Mouse (Mus musculus) MEL (cell line): ENCODE data around the gene Slc16a13. TPM values are rescaled to one million over a fixed set of nuclear protein-coding genes. Genes with fewer than 3 reads are reported as not detected.

Experiments used
- DNase-seq: peaks from one replicate; pipeline ENCODE4 v3.0.0; 2011; ENCODE audit warnings: low read depth, low spot score
- H3K27ac ChIP-seq: 2 replicates; pipeline ENCODE4 v1.5.1; 2012; ENCODE audit warnings: low read depth, mild to moderate bottlenecking, control low read depth, low read length, moderate library complexity; ENCODE audit not compliant: control insufficient read depth
- H3K27me3 ChIP-seq, 2 experiments: fragments of 150-350 bp in 1 of 2; sonication (generic) in 1 of 2; 2 replicates each; pipeline ENCODE4 v1.6.1; 2012; ENCODE audit warnings: low read length in 2 of 2, mild to moderate bottlenecking in 2 of 2, improper control_type of control experiment in 1 of 2, moderate library complexity in 1 of 2; ENCODE audit not compliant: insufficient read depth in 2 of 2, control insufficient read depth in 1 of 2
- H3K36me3 ChIP-seq, 2 experiments: 2 replicates each; pipeline ENCODE4 v1.6.1; 2012 to 2014; ENCODE audit warnings: low read length in 2 of 2, improper control_type of control experiment in 1 of 2, inconsistent platforms in 1 of 2, mild to moderate bottlenecking in 1 of 2; ENCODE audit not compliant: insufficient read depth in 2 of 2, control insufficient read depth in 1 of 2
- H3K4me1 ChIP-seq, 2 experiments: fragments of 150-350 bp in 1 of 2; sonication (generic) in 1 of 2; 2 replicates each; pipeline ENCODE4 v1.6.1; 2012; ENCODE audit warnings: low read length in 2 of 2, improper control_type of control experiment in 1 of 2, mild to moderate bottlenecking in 1 of 2; ENCODE audit not compliant: insufficient read depth in 2 of 2, control insufficient read depth in 1 of 2
- H3K4me3 ChIP-seq, 2 experiments: fragments of 150-350 bp in 1 of 2; sonication (generic) in 1 of 2; 2 replicates each; pipeline ENCODE4 v1.5.1; 2012; ENCODE audit warnings: low read depth in 2 of 2, low read length in 2 of 2, mild to moderate bottlenecking in 2 of 2, moderate library complexity in 2 of 2, control low read depth in 1 of 2, improper control_type of control experiment in 1 of 2; ENCODE audit not compliant: control insufficient read depth in 1 of 2, insufficient read depth in 1 of 2
- H3K79me2 ChIP-seq: 2 replicates; pipeline ENCODE4 v1.6.1; 2012; ENCODE audit warnings: mild to moderate bottlenecking, low read length, moderate library complexity; ENCODE audit not compliant: control insufficient read depth, poor library complexity, insufficient read depth
- H3K9ac ChIP-seq: 2 replicates; pipeline ENCODE4 v1.6.1; 2012; ENCODE audit warnings: low read depth, mild to moderate bottlenecking, control low read depth, low read length, moderate library complexity; ENCODE audit not compliant: control insufficient read depth, poor library complexity, severe bottlenecking
- H3K9me3 ChIP-seq: fragments of 150-350 bp; sonication (generic); replicated peaks from 2 replicates; pipeline ENCODE4 v1.6.1; 2012; ENCODE audit warnings: mild to moderate bottlenecking, low read length, improper control_type of control experiment, moderate library complexity; ENCODE audit not compliant: insufficient read depth
- CHD1 ChIP-seq: IDR thresholded peaks from 2 replicates; pipeline ENCODE4 v1.6.1; 2012; ENCODE audit warnings: low read depth, mild to moderate bottlenecking, inconsistent platforms, low read length, improper control_type of control experiment
- CTCF ChIP-seq, 3 experiments: IDR thresholded peaks in 2 of 3; conservative IDR thresholded peaks in 1 of 3; 2 replicates each; pipeline ENCODE4 v1.5.1; 2011 to 2012; ENCODE audit warnings: low read length in 3 of 3, low read depth in 2 of 3, mild to moderate bottlenecking in 2 of 3, improper control_type of control experiment in 1 of 3, inconsistent platforms in 1 of 3, mixed read lengths in 1 of 3, moderate library complexity in 1 of 3; ENCODE audit not compliant: control insufficient read depth in 1 of 3, insufficient read depth in 1 of 3, poor library complexity in 1 of 3, severe bottlenecking in 1 of 3
- ELF1 ChIP-seq: IDR thresholded peaks from 2 replicates; pipeline ENCODE4 v1.6.1; 2014; ENCODE audit warnings: low read depth, mild to moderate bottlenecking, inconsistent platforms, low read length, improper control_type of control experiment, moderate library complexity
- GATA1 ChIP-seq: IDR thresholded peaks from 2 replicates; pipeline ENCODE4 v1.6.1; 2011; ENCODE audit warnings: low read depth, low read length, improper control_type of control experiment
- MAZ ChIP-seq: IDR thresholded peaks from 2 replicates; pipeline ENCODE4 v1.6.1; 2012; ENCODE audit warnings: low read depth, mild to moderate bottlenecking, inconsistent platforms, low read length, improper control_type of control experiment
- POLR2AphosphoS5 ChIP-seq: IDR thresholded peaks from 2 replicates; pipeline ENCODE4 v1.6.1; 2012; ENCODE audit warnings: low read depth, borderline replicate concordance, mild to moderate bottlenecking, inconsistent platforms, low read length, moderate library complexity, mixed read lengths
- RCOR1 ChIP-seq: IDR thresholded peaks from 2 replicates; pipeline ENCODE4 v1.6.1; 2012; ENCODE audit warnings: low read depth, mild to moderate bottlenecking, inconsistent platforms, low read length, improper control_type of control experiment
- SIN3A ChIP-seq: IDR thresholded peaks from 2 replicates; pipeline ENCODE4 v1.6.1; 2012; ENCODE audit warnings: low read length, improper control_type of control experiment, inconsistent platforms
- TAL1 ChIP-seq: IDR thresholded peaks from 2 replicates; pipeline ENCODE4 v1.6.1; 2012; ENCODE audit warnings: mild to moderate bottlenecking, inconsistent platforms, low read length, moderate library complexity, mixed read lengths
- ZKSCAN1 ChIP-seq: IDR thresholded peaks from 2 replicates; pipeline ENCODE4 v1.6.1; 2012; ENCODE audit warnings: low read depth, mild to moderate bottlenecking, inconsistent platforms, low read length, improper control_type of control experiment, moderate library complexity
- polyA plus RNA-seq, 2 experiments: library from polyadenylated mRNA; stranded (reverse) in 1 of 2; unstranded in 1 of 2; fragments of >175 nt in 1 of 2; fragments of >200 nt in 1 of 2; gene quantifications; 2 replicates each; pipeline versions ENCODE4 v1.2.1 to v1.2.4; 2012; ENCODE audit warnings: low replicate concordance in 2 of 2, low read depth in 1 of 2; ENCODE audit not compliant: insufficient read length in 2 of 2, insufficient read depth in 1 of 2, missing spikeins in 1 of 2
- total RNA-seq: library from RNA; depleted of rRNA; stranded (reverse); fragments of 300-350 nt; gene quantifications from 2 replicates; pipeline ENCODE4 v1.2.3, GENCODE M21; 2012

Gene Slc16a13
- total and polyA plus RNA-seq, 3 experiments, result 4.2 to 7.9 TPM; not detected in 1

- no peaks in the 10 kb centered on the region for H3K36me3 ChIP-seq
- H3K9me3 ChIP-seq, result no peaks in the 10 kb centered on the region
- no peak overlapping the region for H3K4me3 ChIP-seq
- TF ChIP-seq MAZ, result no peak
- 0 out of 2 replicates have a peak, but pooled peaks have one; percentile 12 for TF ChIP-seq GATA1
- no peak for TF ChIP-seq TAL1
- H3K27ac ChIP-seq, result no peak overlapping the region
- DNase-seq, result peak; percentile 58
- H3K4me1 ChIP-seq, result 0 out of 4 replicates have a peak, but pooled peaks cover 0 to 2% of the 10 kb centered on the region in 2 experiments
- no peak overlapping the region for H3K9ac ChIP-seq
- peaks cover 9 to 23% of the 10 kb centered on the region in 2 experiments for H3K27me3 ChIP-seq
- H3K79me2 ChIP-seq, result no peaks in the 10 kb centered on the region
Measured at GRCm38 (mm10) chr11:70265252-70265651, 44.4 kb upstream of the Slc16a13 start.

DNA sequence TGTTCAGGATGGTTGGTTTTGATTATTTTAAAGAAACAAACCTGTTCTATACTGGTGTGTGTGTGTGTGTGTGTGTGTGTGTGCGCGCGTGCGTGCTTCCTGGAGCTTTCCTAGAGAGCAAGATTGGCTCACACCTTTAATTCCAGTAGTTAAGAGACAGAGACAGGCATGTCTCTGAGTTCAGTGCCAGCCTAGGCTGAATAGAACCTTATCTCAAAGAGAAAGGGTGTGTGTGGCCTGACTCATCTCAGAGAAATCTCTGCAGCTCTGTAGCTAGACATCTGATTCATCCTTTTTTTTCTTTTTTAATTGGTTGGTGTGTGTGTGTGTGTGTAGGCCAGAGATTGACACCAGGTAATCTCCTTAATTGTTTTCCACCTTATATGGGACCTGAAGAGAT lies 38.2 kb upstream of the Slc16a13 start:
- Histone ChIP-seq H3K4me3 (no peak overlapping the region), H3K9ac (no peak overlapping the region), H3K27ac (no peak overlapping the region), H3K9me3 (no peaks in the 10 kb centered on the region), H3K27me3 (peaks cover 11 to 24% of the 10 kb centered on the region in 2 experiments), H3K36me3 (no peaks in the 10 kb centered on the region), H3K79me2 (no peaks in the 10 kb centered on the region), H3K4me1 (no peaks in the 10 kb centered on the region)
- TF ChIP-seq ELF1 (no peak), RCOR1 (peak; percentile 64; the same call in 1 of the 2 replicates), SIN3A (no peak), GATA1 (peak; percentile 19; the same call in 1 of the 2 replicates)
- no peak for DNase-seq

- H3K27ac ChIP-seq, result no peak within 1 kb of the TSS
- no peak within 1 kb of the TSS for H3K4me3 ChIP-seq
- H3K9ac ChIP-seq, result no peak within 1 kb of the TSS
- no peaks in the 10 kb centered on the region for H3K79me2 ChIP-seq
- H3K9me3 ChIP-seq, result no peaks in the 10 kb centered on the region
- no peak for TF ChIP-seq TAL1
- no peak for TF ChIP-seq POLR2AphosphoS5
- TF ChIP-seq CHD1, result no peak
- no peak for TF ChIP-seq ZKSCAN1
- 0 out of 6 replicates have a peak, but pooled peaks of 1 of the 3 experiments have one; percentile 4 for TF ChIP-seq CTCF (IDR thresholded peaks at IDR 0.05 in 2 of 3, conservative IDR thresholded peaks at IDR 0.05 in 1 of 3; ENCODE audit: control insufficient read depth in 1 of 3, insufficient read depth in 1 of 3, low read depth in 2 of 3, low read length in 3 of 3, poor library complexity in 1 of 3, severe bottlenecking in 1 of 3)
- no peaks in the 10 kb centered on the region for H3K36me3 ChIP-seq
- peaks cover 9 to 11% of the 10 kb centered on the region in 2 experiments for H3K27me3 ChIP-seq
- H3K4me1 ChIP-seq, result no peaks in the 10 kb centered on the region
- DNase-seq, result no peak
Measured at GRCm38 (mm10) chr11:70254931-70255531, 34.2 kb upstream of the Slc16a13 start, which contains the start of gene Alox12. Alox12 (minus strand) TSS chr11:70255353.
